Mouse (Mus musculus) CD8-positive naive resting alpha-beta T cell, adult 2 months (primary cell): ENCODE data around the gene Fam71f2.
A peak's percentile ranks its signal among the peaks of the same experiment; 100 is the strongest.

ENCODE experiments used
- DNase-seq, 2 experiments: peaks; one replicate each; pipeline ENCODE4 v3.0.0; 2022; ENCODE audit warnings: low read depth in 2 of 2, low spot score in 2 of 2

The Fam71f2 gene

GRCm38 (mm10) chr6:29279293-29279692 is at the start of gene Fam71f2:
TSS of gene Fam71f2 (plus strand) at chr6:29279593.
- DNase-seq, result no peak

DNA sequence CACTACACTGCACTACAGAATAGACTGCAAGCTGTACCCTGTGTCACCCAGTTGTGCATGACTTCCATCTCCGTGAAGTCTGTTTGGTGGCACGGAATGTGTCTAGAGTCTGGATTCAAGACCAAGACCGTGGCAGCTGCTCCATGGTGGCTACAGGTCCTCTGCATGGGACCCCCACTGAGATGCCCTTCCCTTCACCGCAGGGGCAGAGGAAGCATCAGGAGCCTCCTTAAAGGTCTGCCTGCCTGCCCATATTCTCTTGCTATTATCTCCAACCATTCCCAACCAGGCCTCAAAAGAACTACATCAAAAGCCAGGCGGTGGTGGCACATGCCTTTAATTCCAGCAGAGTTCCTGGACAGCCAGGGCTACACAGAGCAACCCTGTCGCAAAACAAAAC is 49.0 kb upstream of the Fam71f2 start:
- DNase-seq, result no peak

- no peak for DNase-seq
Observed at GRCm38 (mm10) chr6:29231799-29232198, 47.6 kb upstream of the Fam71f2 start.

DNA sequence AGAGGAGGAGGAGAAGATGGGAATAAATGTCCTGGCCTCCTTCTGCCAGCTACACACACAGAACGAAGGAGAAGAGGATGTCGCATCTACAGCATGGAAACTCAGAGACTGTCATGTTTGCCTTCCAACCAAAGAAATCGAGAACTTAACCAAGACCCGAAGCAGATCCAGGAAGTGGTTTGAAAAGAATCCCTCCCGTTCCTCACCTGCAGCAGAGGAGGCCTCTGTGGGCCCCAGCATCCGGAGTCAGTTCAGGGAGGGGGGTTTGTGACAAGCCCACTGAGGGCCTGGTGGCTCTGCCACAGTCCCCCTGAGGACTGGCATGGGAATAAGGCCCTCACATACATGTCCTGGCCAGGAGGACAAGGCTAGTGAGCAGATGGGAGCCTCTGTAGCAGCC is 47.1 kb upstream of the Fam71f2 start:
- DNase-seq, result peak; percentile 46 to 53

DNA sequence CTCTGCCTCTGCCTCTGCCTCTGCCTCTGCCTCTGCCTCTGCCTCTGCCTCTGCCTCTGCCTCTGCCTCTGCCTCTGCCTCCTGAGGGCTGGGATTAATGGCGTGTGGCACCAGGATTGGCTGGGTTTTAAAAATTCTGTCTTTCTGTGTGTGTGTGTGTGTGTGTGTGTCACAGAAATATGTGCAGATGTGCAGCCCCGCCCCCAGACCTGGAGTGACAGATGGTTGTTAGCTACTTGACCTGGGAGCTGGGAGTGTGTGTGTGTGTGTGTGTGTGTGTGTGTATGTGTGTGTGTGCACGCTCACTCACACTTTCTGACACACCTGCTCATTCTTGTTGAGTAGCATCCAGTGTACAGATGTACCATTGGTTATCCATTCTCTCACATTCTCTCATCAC is 45.7 kb upstream of the Fam71f2 start:
- DNase-seq, result no peak

- DNase-seq, result peak; percentile 28 to 45
Observed at GRCm38 (mm10) chr6:29234272-29234671, 45.1 kb upstream of the Fam71f2 start.

- peak; percentile 66 to 73 for DNase-seq
Observed at GRCm38 (mm10) chr6:29240806-29241205, 38.6 kb upstream of the Fam71f2 start.

- DNase-seq, result peak in 1 of 2 experiments; percentile 42
Observed at GRCm38 (mm10) chr6:29241697-29242096, 37.7 kb upstream of the Fam71f2 start.

GRCm38 (mm10) chr6:29242265-29242664 is 37.1 kb upstream of the Fam71f2 start:
- DNase-seq, result peak in 1 of 2 experiments; percentile 28

- DNase-seq, result no peak
Observed at GRCm38 (mm10) chr6:29245272-29246120, 33.9 kb upstream of the Fam71f2 start.

DNA sequence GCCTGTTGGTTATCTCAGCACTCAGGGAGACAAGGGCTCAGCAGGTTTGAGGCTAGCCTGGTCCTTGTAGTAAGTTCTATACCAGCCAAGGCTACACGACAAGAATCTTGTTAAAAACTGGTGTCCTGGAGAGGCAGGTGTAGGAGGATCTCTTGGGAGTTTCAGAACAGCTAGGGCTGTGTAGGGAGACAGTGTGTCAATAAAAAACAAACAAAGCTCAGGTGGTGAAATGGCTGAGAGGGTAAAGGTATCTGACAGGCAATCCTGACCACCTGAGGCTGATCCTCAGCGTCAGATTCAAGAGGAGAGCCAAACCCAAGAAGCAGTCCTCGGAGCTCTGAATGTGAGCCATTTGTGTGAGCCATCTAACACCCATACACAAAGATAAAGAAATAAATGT is 33.2 kb upstream of the Fam71f2 start:
- no peak for DNase-seq

DNA sequence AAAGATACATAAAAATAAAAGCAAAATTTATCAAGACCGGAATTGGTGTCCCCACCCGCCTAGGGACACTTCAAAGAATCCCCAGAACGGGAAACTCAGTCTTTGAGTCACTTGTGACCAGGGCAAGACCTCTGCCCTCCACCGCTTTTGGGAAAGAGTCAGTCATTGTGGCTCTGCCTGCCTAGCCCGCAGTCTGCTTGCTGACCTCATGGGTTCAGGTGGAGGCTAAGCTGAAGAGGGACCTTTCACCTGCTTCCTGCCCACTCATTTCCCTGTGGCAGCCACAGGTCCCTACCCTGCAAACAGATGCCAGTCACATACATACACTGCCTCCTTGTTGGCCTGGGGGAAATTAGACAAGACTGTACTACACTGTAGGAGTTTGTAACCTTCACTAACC is 32.8 kb upstream of the Fam71f2 start:
- DNase-seq, result no peak

DNA sequence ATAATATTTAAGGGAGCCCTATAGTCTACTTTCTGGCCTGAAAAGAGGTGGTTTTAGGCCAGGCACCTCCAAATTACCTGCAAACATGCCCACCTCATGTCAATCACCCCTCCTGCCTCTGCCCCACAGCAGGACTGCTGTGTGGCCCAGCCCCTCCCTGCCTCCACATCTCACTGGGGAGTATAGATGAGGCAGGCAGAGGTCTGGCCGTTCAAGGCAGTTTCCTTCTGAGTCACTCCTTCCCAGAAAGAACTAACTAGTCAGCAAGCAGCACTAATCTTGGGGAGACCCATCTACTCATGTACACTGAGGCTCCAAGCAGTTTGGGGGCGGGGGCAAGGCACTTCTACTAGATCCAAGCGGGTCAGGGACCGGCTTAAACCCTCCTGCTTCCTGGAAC is 32.3 kb upstream of the Fam71f2 start:
- DNase-seq, result no peak

- DNase-seq, result no peak
Observed at GRCm38 (mm10) chr6:29259418-29259817, 20.0 kb upstream of the Fam71f2 start.

GRCm38 (mm10) chr6:29261831-29262230 is 17.6 kb upstream of the Fam71f2 start:
- no peak for DNase-seq

GRCm38 (mm10) chr6:29263650-29264455 is 15.5 kb upstream of the Fam71f2 start:
- no peak for DNase-seq

- peak in 1 of 2 experiments; percentile 22 for DNase-seq
Observed at GRCm38 (mm10) chr6:29264456-29264781, 15.0 kb upstream of the Fam71f2 start.

DNA sequence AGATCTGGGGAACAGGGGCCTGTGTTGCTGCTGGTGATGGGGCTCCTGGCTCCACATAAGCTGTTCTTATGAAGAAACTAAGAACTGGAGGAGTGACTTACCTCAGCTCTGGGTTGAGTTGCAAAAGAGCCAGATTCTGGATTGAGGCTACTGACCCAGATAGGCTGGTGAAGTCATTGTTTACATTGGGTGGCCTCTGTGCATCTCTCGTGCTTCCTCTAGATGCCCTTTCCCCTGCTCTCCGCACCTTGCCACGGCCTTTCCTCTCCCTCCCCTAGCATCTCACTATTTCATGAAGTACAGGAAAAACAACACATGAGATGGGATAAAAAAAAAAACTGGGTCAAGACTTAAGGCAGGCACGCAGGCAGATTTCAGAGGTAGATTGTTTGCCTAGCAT is 12.5 kb upstream of the Fam71f2 start:
- no peak for DNase-seq

GRCm38 (mm10) chr6:29269006-29269668 is 10.3 kb upstream of the Fam71f2 start:
- no peak for DNase-seq

GRCm38 (mm10) chr6:29270961-29271360 is 8.4 kb upstream of the Fam71f2 start:
- DNase-seq, result peak in 1 of 2 experiments; percentile 41

- peak; percentile 88 to 90 for DNase-seq
Observed at GRCm38 (mm10) chr6:29272312-29273072, 6.9 kb upstream of the Fam71f2 start, which contains the start of gene Hilpda. TSS of gene Hilpda (plus strand) at chr6:29272488.
